Mouse (Mus musculus) bone marrow, adult 2 months (tissue): ENCODE measurements around the gene Wnt10a. TPM values are rescaled to one million over a fixed set of nuclear protein-coding genes. Genes with fewer than 3 reads are reported as not detected.

Experiments
- H3K27ac ChIP-seq: fragments of 200-500 bp; 2 replicates; pipeline ENCODE4 v1.5.1; 2012; ENCODE audit warnings: low read depth, mild to moderate bottlenecking, control low read depth, inconsistent platforms, low read length; ENCODE audit not compliant: control insufficient read depth, poor library complexity, insufficient read depth
- H3K4me1 ChIP-seq: fragments of 200-500 bp; 2 replicates; pipeline ENCODE4 v1.6.1; 2011; ENCODE audit warnings: low read length; ENCODE audit not compliant: control insufficient read depth, insufficient read depth
- H3K4me3 ChIP-seq: fragments of 200-500 bp; replicated peaks from 2 replicates; pipeline ENCODE3; 2011; ENCODE audit warnings: mild to moderate bottlenecking, low read depth, low read length, control low read depth; ENCODE audit not compliant: control insufficient read depth
- CTCF ChIP-seq: fragments of 200-500 bp; IDR thresholded peaks from 2 replicates; pipeline ENCODE4 v1.5.1; 2011; ENCODE audit warnings: low read length, control low read depth; ENCODE audit not compliant: control insufficient read depth, insufficient read depth
- POLR2A ChIP-seq: fragments of 200-500 bp; IDR thresholded peaks from 2 replicates; pipeline ENCODE4 v1.6.1; 2011; ENCODE audit warnings: low read depth, mild to moderate bottlenecking, control low read depth, low read length, borderline replicate concordance; ENCODE audit not compliant: control insufficient read depth
- WGBS: fragments of 180-500 bp; shearing (Covaris S2); methylation state at CpG from one replicate; pipeline ENCODE4 v1.1.7; 2018; 5-methylcytosine and 5-hydroxymethylcytosine counted together
- polyA plus RNA-seq: library from polyadenylated mRNA; stranded (reverse); fragments of >200 nt; gene quantifications from 2 replicates; pipeline ENCODE4 v1.2.4, GENCODE M21; 2011; ENCODE audit warnings: low replicate concordance; ENCODE audit not compliant: missing spikeins, insufficient read depth, insufficient read length

The Wnt10a gene
- polyA plus RNA-seq, 1 experiment, result not detected

GRCm38 (mm10) chr1:74790095-74790494, 1.2 kb upstream of the Wnt10a start:
- no peak for TF ChIP-seq POLR2A
- TF ChIP-seq CTCF, result no peak
- WGBS, result 39% methylated on average over 3 of the region's 3 CpGs

GRCm38 (mm10) chr1:74792831-74793660, 1.7 kb downstream of the Wnt10a start:
- Histone ChIP-seq H3K4me3 (no peak overlapping the region), H3K4me1 (no peaks in the 10 kb centered on the region; the same call in 1 of the 2 replicates), H3K27ac (no peak overlapping the region)
- TF ChIP-seq CTCF (no peak), POLR2A (no peak)
- WGBS, result 57% methylated on average over 19 of the region's 19 CpGs

More at GRCm38 (mm10) chr1:74790095-74790494, 1.2 kb upstream of the Wnt10a start:
- Histone ChIP-seq H3K27ac (no peak overlapping the region), H3K4me1 (no peaks in the 10 kb centered on the region; the same call in 1 of the 2 replicates), H3K4me3 (no peak overlapping the region)

- TF ChIP-seq CTCF, result no peak
- no peak for TF ChIP-seq POLR2A
- 1% methylated on average over 35 of the region's 38 CpGs for WGBS
- H3K4me3 ChIP-seq, result no peak overlapping the region
- H3K4me1 ChIP-seq, result no peaks in the 10 kb centered on the region; the same call in 1 of the 2 replicates
- H3K27ac ChIP-seq, result no peak overlapping the region
Observed at GRCm38 (mm10) chr1:74794487-74795144, 3.3 kb downstream of the Wnt10a start.

GRCm38 (mm10) chr1:74795145-74795529, 3.8 kb downstream of the Wnt10a start:
- H3K4me3 ChIP-seq, result no peak overlapping the region

GRCm38 (mm10) chr1:74797459-74797858, 6.1 kb downstream of the Wnt10a start:
- Histone ChIP-seq H3K4me3 (no peak overlapping the region), H3K4me1 (no peaks in the 10 kb centered on the region; the same call in 1 of the 2 replicates), H3K27ac (no peak overlapping the region)
- WGBS, result 54% methylated on average over 5 of the region's 5 CpGs
- no peak for TF ChIP-seq CTCF
- TF ChIP-seq POLR2A, result no peak

More at GRCm38 (mm10) chr1:74795145-74795529, 3.8 kb downstream of the Wnt10a start:
- no peak for TF ChIP-seq POLR2A
- no peak for TF ChIP-seq CTCF
- no peaks in the 10 kb centered on the region; the same call in 1 of the 2 replicates for H3K4me1 ChIP-seq
- no peak overlapping the region for H3K27ac ChIP-seq
- 5% methylated on average over 10 of the region's 11 CpGs for WGBS

- no peak overlapping the region for H3K27ac ChIP-seq
- under 1% methylated on average over 29 of the region's 29 CpGs for WGBS
- TF ChIP-seq CTCF, result no peak
- TF ChIP-seq POLR2A, result no peak
- H3K4me3 ChIP-seq, result no peak overlapping the region
- H3K4me1 ChIP-seq, result no peaks in the 10 kb centered on the region; the same call in 1 of the 2 replicates
Observed at GRCm38 (mm10) chr1:74800424-74800888, 9.1 kb downstream of the Wnt10a start.

GRCm38 (mm10) chr1:74801631-74802140, 10.4 kb downstream of the Wnt10a start:
- no peak overlapping the region for H3K4me3 ChIP-seq
- TF ChIP-seq CTCF, result no peak
- 63% methylated on average over 6 of the region's 6 CpGs for WGBS
- H3K4me1 ChIP-seq, result no peaks in the 10 kb centered on the region; the same call in 1 of the 2 replicates
- H3K27ac ChIP-seq, result no peak overlapping the region
